Mouse (Mus musculus) forebrain, embryonic 13.5 days (tissue): ENCODE measurements around the gene Slc22a6. TPM values are rescaled to one million over a fixed set of nuclear protein-coding genes. Genes with fewer than 3 reads are reported as not detected.

Experiments
- ATAC-seq: fragments of 200-750 bp; cut with Nextera tagmentation; 2 replicates; pipeline ENCODE4 v1.8.0; 2017
- H3K27ac ChIP-seq: fragments of 300-500 bp; sonication (generic); 2 replicates; pipeline ENCODE4 v1.5.1; 2015; ENCODE audit warnings: inconsistent platforms, mild to moderate bottlenecking, moderate library complexity
- H3K27me3 ChIP-seq: fragments of 300-500 bp; sonication (generic); 2 replicates; pipeline ENCODE4 v1.6.1; 2015; ENCODE audit warnings: mild to moderate bottlenecking, inconsistent platforms
- H3K36me3 ChIP-seq: fragments of 300-500 bp; sonication (generic); 2 replicates; pipeline ENCODE4 v1.6.1; 2015; ENCODE audit warnings: mild to moderate bottlenecking, inconsistent platforms; ENCODE audit not compliant: poor library complexity, severe bottlenecking
- H3K4me1 ChIP-seq: fragments of 300-500 bp; sonication (generic); 2 replicates; pipeline ENCODE4 v1.6.1; 2015; ENCODE audit warnings: inconsistent platforms
- H3K4me2 ChIP-seq: fragments of 300-500 bp; sonication (generic); 2 replicates; pipeline ENCODE4 v1.6.1; 2015; ENCODE audit warnings: inconsistent platforms, mild to moderate bottlenecking, moderate library complexity
- H3K4me3 ChIP-seq: fragments of 300-500 bp; sonication (generic); 2 replicates; pipeline ENCODE4 v1.5.1; 2015; ENCODE audit warnings: mild to moderate bottlenecking, inconsistent platforms
- H3K9ac ChIP-seq: fragments of 300-500 bp; sonication (generic); 2 replicates; pipeline ENCODE4 v1.6.1; 2015; ENCODE audit warnings: mild to moderate bottlenecking, inconsistent platforms
- H3K9me3 ChIP-seq: fragments of 300-500 bp; sonication (generic); replicated peaks from 2 replicates; pipeline ENCODE4 v1.6.1; 2016; ENCODE audit warnings: inconsistent platforms
- WGBS: fragments of 180-500 bp; shearing (Covaris S2); methylation state at CpG from one replicate; pipeline ENCODE4 v1.1.7; 2015; 5-methylcytosine and 5-hydroxymethylcytosine counted together
- polyA plus RNA-seq: library from polyadenylated mRNA; unstranded; fragments of >200 nt; fragmentation: Nextera tagmentation; extraction: Ambion mirVana; gene quantifications from 2 replicates; pipeline ENCODE4 v1.2.1, GENCODE M21; 2015

Slc22a6 gene
- 1.6 and 3.2 TPM in 2 replicates for polyA plus RNA-seq

DNA sequence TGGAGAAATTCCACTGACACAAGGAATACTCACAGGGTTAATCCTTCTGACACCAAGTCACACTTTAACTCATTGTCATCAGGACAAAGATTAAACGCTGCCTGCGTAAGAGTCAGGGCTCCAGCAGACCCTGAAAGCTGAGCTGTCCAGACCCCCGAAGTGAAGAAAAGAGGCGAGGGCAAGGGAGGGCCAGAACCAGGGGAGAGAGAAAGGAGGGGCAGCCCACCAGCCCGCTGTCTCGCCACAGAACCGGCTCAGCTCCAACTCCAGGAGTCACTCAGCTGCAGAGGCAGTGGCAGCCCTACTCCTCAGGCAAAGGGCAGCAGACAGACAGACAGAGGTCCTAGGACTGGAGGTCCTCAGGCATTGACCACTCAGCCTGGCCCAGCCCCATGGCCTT is at the start of gene Slc22a6:
Gene Slc22a6, plus strand, starts transcription at position 136 of the 400 bp plus-strand sequence.
- WGBS, result 8% methylated on average over 7 of the region's 7 CpGs
- Histone ChIP-seq H3K27me3 (no peaks in the 10 kb centered on the region), H3K9ac (no peak within 1 kb of the TSS), H3K9me3 (no peaks in the 10 kb centered on the region), H3K27ac (no peak within 1 kb of the TSS), H3K4me2 (no peak within 1 kb of the TSS), H3K4me3 (no peak within 1 kb of the TSS), H3K36me3 (no peaks in the 10 kb centered on the region), H3K4me1 (no peaks in the 10 kb centered on the region)
- no peak for ATAC-seq

DNA sequence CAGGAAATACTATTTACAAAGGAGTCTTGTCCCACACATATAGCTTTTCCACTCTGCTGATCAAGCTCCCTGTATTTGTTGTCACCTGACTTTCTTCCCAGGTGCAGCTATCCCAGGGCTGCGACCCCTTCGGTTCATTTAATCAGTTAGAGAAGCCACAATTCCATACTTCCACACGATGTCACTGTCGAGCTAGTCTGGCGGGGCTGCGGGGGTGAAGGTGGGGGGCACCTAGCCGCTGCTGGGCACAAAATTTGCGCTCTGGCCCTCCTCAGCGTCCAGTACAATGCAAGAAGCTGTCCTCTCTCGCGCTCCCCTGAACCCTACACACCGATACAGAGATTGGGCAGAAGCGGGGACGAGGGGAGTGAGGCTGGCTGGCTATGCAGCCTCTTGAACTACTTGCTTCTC is 48.4 kb upstream of the Slc22a6 start:
- 4% methylated on average over 14 of the region's 14 CpGs for WGBS
- Histone ChIP-seq H3K4me1 (0 out of 2 replicates have a peak, but pooled peaks cover 7% of the 10 kb centered on the region), H3K4me2 (peak overlapping the region; percentile 56), H3K4me3 (peak overlapping the region; percentile 22; the same call in 1 of the 2 replicates), H3K9me3 (no peaks in the 10 kb centered on the region), H3K36me3 (no peaks in the 10 kb centered on the region), H3K27ac (no peak overlapping the region), H3K27me3 (no peaks in the 10 kb centered on the region), H3K9ac (peak overlapping the region; percentile 40; the same call in 1 of the 2 replicates)
- ATAC-seq, result 0 out of 2 replicates have a peak, but pooled peaks have one; percentile 30

DNA sequence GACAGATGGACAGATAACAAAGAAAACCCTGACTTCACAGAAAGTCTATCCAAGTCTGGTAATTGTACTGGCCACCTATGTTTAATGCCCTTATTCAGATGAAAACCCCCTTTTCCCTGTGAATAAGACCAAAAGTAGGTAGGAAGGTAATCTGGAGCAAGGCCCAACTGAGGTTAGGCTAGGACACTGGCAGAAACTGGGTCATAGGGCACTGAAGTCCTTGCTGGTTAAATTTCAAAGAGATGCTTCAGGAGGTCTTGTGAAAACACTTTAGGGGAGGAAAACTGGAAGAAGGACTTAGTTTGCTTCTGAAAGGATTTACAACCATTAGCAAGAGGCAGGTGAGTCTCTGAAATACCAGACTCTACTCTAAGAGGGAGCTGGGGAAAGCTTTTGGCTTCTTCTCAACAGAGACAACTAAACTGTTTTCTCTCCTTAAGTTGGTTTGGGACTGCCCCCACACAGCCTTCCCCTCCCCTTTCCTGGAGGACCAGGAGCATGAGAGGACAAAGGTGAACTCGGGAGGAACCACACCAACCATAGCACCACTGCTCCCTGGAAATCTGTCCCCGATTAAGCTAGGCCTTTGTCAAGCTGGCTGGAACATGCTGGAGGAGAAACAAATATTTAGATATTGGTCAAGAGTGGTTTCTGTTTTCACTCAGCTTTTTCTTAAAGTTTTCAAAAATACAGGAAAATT is 47.3 kb upstream of the Slc22a6 start:
- Histone ChIP-seq H3K4me3 (no peak overlapping the region), H3K27me3 (no peaks in the 10 kb centered on the region), H3K27ac (no peak overlapping the region), H3K9me3 (no peaks in the 10 kb centered on the region), H3K4me2 (no peak overlapping the region), H3K4me1 (0 out of 2 replicates have a peak, but pooled peaks cover 7% of the 10 kb centered on the region), H3K36me3 (no peaks in the 10 kb centered on the region), H3K9ac (no peak overlapping the region)
- ATAC-seq, result no peak
- 61% methylated on average over 2 of the region's 2 CpGs for WGBS

DNA sequence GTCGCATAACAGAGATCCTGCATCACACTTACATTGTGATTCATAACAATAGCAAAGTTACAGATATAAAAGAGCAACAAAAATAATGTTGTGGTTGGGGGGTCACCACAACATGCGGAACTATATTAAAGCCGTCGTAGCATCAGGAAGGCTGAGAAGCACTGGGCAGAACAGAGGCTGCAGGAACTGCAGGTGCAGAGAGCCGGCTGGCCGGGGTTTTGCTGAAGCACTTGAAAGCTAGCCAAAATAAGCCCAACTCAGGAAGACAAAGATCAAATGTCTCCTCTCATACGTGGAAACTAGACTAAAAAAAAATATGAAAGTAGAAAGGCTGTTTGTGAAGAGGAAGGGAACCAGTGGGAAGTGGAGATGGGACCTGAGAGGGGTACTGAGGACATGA is 46.1 kb upstream of the Slc22a6 start:
- Histone ChIP-seq H3K4me2 (no peak overlapping the region), H3K9ac (no peak overlapping the region), H3K36me3 (no peaks in the 10 kb centered on the region), H3K27ac (no peak overlapping the region), H3K9me3 (no peaks in the 10 kb centered on the region), H3K4me3 (no peak overlapping the region), H3K27me3 (no peaks in the 10 kb centered on the region), H3K4me1 (no peaks in the 10 kb centered on the region)
- WGBS, result 76% methylated on average over 7 of the region's 7 CpGs
- no peak for ATAC-seq

DNA sequence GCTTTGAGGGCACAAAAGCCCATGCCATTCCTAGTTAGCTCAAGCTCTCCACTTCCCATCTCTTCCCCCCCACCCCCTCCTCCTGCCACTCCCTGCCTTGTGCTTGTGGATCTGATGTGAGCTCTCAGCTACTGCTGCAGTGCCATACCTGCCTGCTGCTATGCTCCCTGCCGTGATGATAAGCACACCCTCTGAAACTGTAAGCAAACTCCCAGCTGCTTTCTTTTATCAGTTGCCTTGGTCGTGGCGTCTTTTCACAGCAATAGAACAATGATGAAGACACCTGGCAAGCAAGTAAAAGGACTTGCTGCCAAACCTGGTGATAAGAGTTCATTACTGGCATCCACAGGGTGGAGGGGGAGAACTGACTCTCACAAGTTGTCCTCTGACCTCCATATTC is 45.4 kb upstream of the Slc22a6 start:
- Histone ChIP-seq H3K9me3 (no peaks in the 10 kb centered on the region), H3K27me3 (no peaks in the 10 kb centered on the region), H3K36me3 (no peaks in the 10 kb centered on the region), H3K4me3 (no peak overlapping the region), H3K9ac (no peak overlapping the region), H3K4me1 (no peaks in the 10 kb centered on the region), H3K4me2 (no peak overlapping the region), H3K27ac (no peak overlapping the region)
- 33% methylated on average over 3 of the region's 3 CpGs for WGBS
- no peak for ATAC-seq

DNA sequence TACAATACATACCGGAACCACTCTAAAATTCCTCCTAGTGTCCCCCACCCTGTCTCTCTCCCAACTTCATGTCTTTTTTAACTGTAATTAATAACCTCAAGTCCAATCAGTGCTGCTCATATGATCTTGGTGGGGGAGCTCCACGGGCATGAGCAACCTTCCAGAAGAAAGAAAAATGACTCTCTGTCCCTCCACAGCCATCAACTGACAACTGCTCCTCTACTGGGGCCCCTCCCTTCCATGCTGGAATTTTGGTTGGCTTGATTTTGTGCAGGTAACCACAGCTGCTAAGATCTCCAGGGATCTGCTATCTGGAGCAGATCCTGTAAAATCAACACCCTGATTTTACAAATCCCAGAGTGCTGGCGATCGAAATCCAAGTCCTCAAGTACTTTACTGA is 40.4 kb upstream of the Slc22a6 start:
- Histone ChIP-seq H3K27ac (no peak overlapping the region), H3K36me3 (no peaks in the 10 kb centered on the region), H3K4me2 (no peak overlapping the region), H3K4me3 (no peak overlapping the region), H3K9me3 (no peaks in the 10 kb centered on the region), H3K9ac (no peak overlapping the region), H3K4me1 (peaks cover 7% of the 10 kb centered on the region), H3K27me3 (no peaks in the 10 kb centered on the region)
- 89% methylated on average over 4 of the region's 4 CpGs for WGBS
- ATAC-seq, result no peak

DNA sequence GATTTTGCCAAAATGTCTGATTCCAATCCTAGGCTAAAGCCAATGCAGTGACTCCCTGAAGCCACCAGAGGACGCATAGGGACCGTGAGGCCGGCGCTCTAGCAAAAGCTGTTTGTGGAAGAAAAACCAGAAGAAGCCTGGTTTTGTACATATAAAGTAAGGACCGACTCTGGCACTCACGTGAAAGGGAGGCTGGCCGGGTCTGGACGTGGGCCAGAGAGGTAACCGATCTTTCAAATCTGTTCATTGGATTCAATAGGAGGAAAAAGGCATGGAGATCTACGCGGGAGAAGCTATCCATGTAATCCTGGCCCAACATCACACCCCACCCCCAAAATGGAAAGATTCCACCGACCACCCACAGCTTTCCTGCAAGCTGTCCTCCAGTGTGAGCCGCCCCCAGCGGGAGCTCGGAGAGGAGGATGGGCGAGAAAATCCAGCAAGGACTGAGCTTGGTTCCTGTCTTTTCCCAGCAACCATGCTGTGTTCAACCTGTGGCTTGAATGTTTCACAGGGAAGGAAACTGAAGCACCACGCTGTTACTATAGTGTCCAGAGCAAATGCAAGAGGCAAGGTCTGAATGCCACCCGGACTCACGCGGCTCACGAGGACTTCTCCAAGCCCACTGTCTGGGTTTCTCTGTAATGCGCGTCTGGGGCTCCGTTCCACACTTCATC is 39.4 kb upstream of the Slc22a6 start:
- peaks cover 7% of the 10 kb centered on the region for H3K4me1 ChIP-seq
- 7% methylated on average over 24 of the region's 24 CpGs for WGBS
- H3K4me2 ChIP-seq, result peak overlapping the region; percentile 62
- no peaks in the 10 kb centered on the region for H3K9me3 ChIP-seq
- peak overlapping the region; percentile 56 for H3K9ac ChIP-seq
- H3K36me3 ChIP-seq, result no peaks in the 10 kb centered on the region
- peak; percentile 81 for ATAC-seq
- H3K27ac ChIP-seq, result no peak overlapping the region
- no peaks in the 10 kb centered on the region for H3K27me3 ChIP-seq
- H3K4me3 ChIP-seq, result peak overlapping the region; percentile 32

DNA sequence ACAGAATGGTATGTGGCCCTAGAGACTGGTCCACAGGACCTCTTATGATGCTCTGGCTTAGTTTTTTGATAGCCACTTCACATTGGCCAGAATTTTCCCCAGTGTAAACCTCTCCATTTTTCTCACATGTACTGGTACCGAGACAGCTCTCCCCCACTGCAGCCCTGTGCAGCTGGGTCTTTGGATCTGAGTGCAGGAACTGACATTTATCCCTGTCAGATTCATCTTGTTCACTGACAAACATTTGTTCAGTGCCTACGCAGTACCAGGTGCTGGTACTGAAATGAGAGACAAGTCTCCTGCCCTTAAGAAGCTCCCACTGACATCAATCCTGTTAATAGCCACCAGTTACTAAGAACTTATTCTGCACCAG is 38.9 kb upstream of the Slc22a6 start:
- WGBS, result 69% methylated on average over 2 of the region's 2 CpGs
- peak overlapping the region; percentile 32; the same call in 1 of the 2 replicates for H3K4me3 ChIP-seq

DNA sequence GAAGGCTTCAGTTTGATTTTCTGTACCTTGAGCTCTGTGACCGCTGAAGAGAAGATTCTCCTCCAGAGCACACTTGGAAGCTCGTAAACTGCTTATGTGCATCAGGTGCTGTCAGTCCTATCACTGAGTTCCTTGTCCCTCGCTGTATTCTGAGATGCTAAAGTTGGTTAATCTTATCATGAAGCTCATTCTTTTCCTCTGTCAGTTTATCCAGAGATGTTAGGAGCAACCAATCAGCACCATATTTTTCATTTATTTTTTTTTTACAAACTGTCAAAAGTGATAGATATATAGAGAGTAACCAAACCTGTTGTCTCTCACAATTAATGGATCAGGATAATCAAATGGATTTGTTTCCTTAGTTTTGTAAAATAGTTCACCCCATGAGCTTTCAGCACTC is 32.5 kb upstream of the Slc22a6 start:
- Histone ChIP-seq H3K4me2 (no peak overlapping the region), H3K4me1 (no peaks in the 10 kb centered on the region), H3K27ac (no peak overlapping the region), H3K27me3 (no peaks in the 10 kb centered on the region), H3K9ac (no peak overlapping the region), H3K4me3 (no peak overlapping the region), H3K9me3 (no peaks in the 10 kb centered on the region), H3K36me3 (no peaks in the 10 kb centered on the region)
- no peak for ATAC-seq
- 92% methylated on average over 3 of the region's 3 CpGs for WGBS

More for the DNA sequence above, 38.9 kb upstream of the Slc22a6 start:
- peak overlapping the region; percentile 56; the same call in 1 of the 2 replicates for H3K9ac ChIP-seq
- H3K4me2 ChIP-seq, result peak overlapping the region; percentile 62
- H3K4me1 ChIP-seq, result peaks cover 7% of the 10 kb centered on the region
- H3K27me3 ChIP-seq, result no peaks in the 10 kb centered on the region
- H3K36me3 ChIP-seq, result no peaks in the 10 kb centered on the region
- no peak for ATAC-seq
- no peaks in the 10 kb centered on the region for H3K9me3 ChIP-seq
- H3K27ac ChIP-seq, result no peak overlapping the region

DNA sequence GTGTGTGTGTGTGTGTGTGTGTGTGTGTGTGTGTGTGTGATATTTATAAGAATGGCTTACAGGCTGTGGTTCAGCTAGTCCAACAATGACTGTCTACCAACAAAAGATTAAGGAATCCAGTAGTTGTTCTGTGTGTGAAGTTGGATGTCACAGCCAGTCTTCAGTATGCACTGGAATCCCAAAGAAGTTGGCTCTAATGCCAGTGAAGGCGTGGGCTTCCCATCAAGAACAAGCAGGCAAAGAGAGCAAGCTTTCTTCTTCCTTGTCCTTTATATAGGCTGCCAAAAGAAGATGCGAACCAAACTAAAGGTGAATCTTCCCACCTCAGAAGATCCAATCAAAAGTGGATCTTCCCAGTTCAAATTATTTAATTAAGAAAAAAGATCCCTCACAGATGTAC is 31.9 kb upstream of the Slc22a6 start:
- Histone ChIP-seq H3K27ac (no peak overlapping the region), H3K36me3 (no peaks in the 10 kb centered on the region), H3K4me1 (no peaks in the 10 kb centered on the region), H3K9me3 (no peaks in the 10 kb centered on the region), H3K9ac (no peak overlapping the region), H3K4me3 (no peak overlapping the region), H3K27me3 (no peaks in the 10 kb centered on the region), H3K4me2 (no peak overlapping the region)
- ATAC-seq, result no peak
- 84% methylated on average over 2 of the region's 2 CpGs for WGBS

DNA sequence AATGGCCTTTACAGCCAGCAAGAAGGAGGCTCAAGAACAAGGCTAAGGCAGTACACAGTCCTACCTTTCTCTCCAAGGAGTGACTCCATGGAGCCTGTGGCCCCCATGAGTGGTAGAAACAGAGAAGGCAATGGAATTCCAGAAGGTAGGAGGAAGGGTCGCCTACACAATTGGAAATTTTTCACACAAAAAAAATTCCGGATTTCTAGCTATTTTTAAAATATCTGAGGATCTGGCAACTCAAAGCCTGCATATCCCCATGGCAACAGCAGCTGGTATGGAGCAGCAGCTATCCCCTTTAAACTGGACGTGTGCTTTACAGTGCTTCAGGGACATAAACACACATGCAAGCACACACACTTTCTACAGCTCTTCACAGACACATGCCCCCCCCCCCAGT is 31.5 kb upstream of the Slc22a6 start:
- H3K36me3 ChIP-seq, result no peaks in the 10 kb centered on the region
- 55% methylated on average over 3 of the region's 3 CpGs for WGBS
- H3K9me3 ChIP-seq, result no peaks in the 10 kb centered on the region
- no peak overlapping the region for H3K9ac ChIP-seq
- H3K27me3 ChIP-seq, result no peaks in the 10 kb centered on the region
- H3K4me3 ChIP-seq, result no peak overlapping the region
- H3K4me1 ChIP-seq, result no peaks in the 10 kb centered on the region
- no peak for ATAC-seq
- H3K4me2 ChIP-seq, result no peak overlapping the region
- no peak overlapping the region for H3K27ac ChIP-seq

DNA sequence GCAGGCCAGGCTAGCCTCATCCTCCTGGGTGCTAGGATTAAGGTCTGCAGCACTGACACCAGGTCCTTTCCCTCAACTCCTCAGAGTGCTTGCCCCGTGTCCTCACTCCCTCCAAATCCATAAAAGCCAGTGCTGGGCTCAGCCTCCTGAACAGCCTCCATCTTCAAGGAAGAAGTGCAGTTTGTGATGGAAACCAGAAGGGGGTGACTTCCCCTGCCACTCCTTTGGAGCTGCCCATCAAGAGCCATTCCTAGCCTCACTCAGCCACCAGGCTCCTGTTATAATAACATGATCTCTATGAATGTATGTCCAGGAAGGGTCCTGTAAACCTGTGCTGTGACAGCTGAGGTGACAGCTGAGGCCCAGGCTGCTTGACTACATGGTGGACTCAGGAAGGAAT is 30.5 kb upstream of the Slc22a6 start:
- H3K9me3 ChIP-seq, result no peaks in the 10 kb centered on the region
- no peak overlapping the region for H3K9ac ChIP-seq
- no peak for ATAC-seq
- H3K36me3 ChIP-seq, result no peaks in the 10 kb centered on the region
- WGBS, result 70% methylated on average over 1 of the region's 1 CpGs
- no peak overlapping the region for H3K4me3 ChIP-seq
- no peak overlapping the region for H3K27ac ChIP-seq
- H3K4me1 ChIP-seq, result no peaks in the 10 kb centered on the region
- no peaks in the 10 kb centered on the region for H3K27me3 ChIP-seq
- H3K4me2 ChIP-seq, result no peak overlapping the region
